Mouse (Mus musculus) cerebellum, adult 9-10 months (tissue): Measurements from ENCODE around the gene Slc38a6.

Experiments used
- DNase-seq: peaks from one replicate; pipeline ENCODE4 v3.0.0; 2022

Slc38a6 gene

GRCm38 (mm10) chr12:73358640-73359039, 72.1 kb downstream of the Slc38a6 start:
- no peak for DNase-seq

DNA sequence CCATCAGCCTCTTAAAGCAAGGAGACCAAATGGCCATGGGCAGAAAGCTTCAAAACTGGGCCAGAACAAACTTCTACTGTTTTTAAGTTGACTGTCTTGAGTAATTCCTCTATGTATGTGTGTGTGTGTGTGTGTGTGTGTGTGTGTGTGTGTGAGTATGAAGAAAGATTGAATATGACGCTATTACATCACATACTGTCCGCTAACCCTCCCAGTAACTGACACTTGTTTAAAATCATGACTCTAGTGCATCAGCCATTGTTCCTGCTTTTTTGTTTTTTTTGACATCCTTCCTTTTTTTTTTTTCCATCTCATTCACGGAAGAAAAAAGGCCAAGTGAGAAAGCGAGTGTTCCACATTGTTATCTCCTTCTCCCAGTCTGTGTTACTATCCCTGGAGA, 72.9 kb downstream of the Slc38a6 start:
- no peak for DNase-seq

DNA sequence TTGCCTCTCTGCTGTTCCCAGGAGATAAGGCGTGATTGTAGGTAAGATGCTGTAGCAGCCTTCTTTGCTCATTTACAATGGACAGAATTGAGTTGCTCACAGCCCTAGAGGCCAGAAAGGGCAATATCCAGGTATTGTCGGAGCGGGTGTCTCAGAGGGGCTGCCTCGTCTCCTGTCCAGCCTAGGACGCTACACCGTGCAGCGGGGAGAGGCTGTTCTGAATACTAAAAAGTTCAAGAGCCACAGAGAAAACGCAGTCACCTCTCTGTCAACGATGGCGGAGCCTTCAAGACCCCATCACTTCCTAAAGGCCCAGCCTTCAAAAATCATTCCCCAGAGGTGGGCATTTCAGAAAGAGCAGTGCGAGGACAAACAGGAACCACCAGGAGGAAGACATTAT, 74.6 kb downstream of the Slc38a6 start:
- no peak for DNase-seq

DNA sequence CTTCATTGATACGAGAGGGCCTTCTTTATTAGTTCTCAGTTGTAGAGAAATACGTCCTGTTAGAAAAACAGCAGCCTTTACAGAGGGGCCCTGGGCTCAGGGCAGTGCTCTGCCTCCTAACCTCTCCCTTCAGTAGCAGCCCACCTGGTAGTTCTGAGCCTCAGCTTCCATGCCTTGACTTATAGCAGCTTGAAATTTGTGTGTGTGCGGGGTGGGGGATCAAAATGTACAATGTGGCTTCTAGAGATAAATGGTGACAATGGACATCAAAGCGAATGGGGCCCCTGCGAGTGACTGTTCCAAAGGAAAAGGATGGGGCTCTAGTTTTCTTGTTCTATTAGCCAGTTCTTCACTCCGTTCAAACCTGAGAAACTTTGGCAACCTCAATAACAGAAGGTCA, 76.8 kb downstream of the Slc38a6 start:
- DNase-seq: no peak

- DNase-seq: no peak
Observed at GRCm38 (mm10) chr12:73363956-73364355, 77.4 kb downstream of the Slc38a6 start.

DNA sequence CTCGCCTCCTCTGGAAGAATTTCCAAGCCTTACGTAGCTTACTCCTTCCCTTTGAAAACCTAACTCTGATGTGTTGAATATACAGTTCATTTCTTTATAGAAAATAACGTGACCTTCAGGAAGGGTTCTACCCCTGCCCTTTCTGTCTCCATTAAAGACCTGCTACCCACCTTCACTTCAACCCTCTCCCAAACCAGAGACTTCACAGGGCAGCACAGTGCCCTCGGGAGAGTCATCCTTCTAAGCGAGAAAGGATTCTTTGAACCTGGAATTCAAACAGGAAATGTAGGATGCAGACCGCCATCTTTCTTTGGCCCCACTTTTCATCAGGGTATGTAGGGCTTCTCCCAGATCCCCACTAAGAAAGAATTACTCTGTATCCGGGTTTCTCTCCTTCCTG, 80.0 kb downstream of the Slc38a6 start:
- no peak for DNase-seq

DNA sequence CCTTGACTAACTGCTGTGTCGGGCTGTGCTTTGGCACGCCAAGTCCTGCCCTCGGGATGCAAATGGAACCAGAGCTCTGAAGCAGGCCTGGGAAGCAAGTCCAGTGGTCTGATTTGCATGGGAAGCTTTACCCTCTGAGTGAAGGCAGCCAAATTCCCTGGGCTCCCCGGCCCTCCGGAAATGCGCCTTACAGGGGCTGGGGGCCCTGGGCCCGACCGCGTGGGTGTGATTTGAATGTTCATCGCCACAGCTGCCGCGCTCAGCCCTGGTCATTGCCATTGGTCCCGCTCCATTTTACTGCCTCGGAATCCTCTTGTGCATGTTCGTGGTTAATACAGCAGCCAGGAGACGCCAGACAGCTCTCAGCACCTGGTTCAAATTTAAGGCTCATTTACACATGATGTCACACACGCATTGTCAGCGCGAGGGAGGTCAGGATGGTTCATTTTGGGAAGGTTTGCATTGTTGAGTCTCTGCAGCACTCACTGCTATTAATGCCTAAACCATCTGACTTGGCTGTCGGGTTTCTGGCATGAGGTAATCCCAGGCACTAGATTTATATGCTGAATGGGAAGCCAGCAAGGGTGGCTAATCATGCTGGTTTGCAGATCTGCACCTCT, 81.0 kb downstream of the Slc38a6 start:
- DNase-seq: no peak

GRCm38 (mm10) chr12:73368868-73369608, 82.5 kb downstream of the Slc38a6 start:
- DNase-seq: no peak

DNA sequence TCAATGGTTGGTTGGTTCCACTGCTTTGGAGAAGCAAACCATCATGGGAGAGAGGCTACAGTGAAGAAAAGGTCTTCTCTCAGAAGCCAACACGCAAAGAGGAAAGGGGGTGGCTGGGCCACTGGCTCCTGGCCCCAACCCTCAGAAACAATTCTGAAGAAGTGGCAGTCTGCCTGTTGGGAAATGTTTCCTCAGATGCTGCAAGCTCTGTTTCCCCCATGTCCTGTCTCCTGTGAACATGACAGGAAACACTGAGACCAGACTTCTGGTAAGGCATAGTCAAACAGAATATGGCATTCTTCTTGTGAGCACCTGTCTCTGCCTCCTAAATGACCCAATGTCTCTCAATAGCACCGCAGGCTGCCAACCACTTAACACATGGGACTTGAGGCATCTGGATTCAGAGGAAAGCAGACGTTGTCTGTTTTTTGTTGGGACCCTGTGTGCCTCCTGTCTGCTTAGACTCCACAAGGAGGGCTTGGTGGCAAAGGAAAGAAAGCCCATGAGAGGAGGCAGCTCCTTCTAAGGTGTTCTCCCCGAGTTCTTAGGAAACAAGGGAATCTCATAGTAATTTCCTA, 83.9 kb downstream of the Slc38a6 start:
- DNase-seq: no peak

DNA sequence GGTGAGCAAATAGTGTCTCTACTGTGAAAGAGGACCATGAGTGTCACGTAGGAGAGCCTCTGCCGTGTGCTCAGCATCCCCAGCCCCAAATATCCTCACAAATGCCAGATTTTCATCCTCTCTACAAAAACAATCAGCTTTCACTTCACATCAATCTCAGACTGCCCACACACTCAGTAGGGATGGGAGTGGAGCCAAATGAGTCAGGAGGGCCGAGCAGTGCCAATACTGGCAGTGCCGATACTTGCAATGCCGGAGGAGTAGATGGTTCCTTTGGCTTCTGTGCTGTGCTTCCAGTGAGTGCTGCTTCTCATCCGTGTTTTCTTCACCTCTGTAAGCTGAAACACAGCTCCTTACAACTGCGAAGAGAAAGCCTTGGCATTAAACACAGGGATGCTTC, 84.6 kb downstream of the Slc38a6 start:
- peak; percentile 61 for DNase-seq

DNA sequence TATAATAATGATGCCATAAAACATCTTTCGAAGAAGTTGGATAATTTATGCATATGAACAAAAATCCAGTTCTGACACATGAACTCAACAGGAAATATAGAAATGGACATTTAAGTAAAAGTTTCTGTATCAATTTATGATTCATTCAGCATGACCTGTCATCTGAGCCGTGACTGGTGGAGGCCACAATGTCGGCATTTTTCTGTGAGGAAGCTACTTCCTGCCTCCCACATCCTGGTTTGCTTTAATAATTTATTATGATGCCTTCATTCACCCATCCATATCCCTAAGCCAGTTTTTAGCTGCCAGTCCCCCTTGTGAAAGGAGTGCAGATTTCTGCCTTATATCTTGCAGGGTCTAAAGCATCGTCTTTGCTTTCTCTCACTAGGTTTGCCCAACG, 91.4 kb downstream of the Slc38a6 start:
- no peak for DNase-seq

- no peak for DNase-seq
Observed at GRCm38 (mm10) chr12:73378724-73379355, 92.3 kb downstream of the Slc38a6 start.

GRCm38 (mm10) chr12:73380686-73381360, 94.2 kb downstream of the Slc38a6 start:
- no peak for DNase-seq

GRCm38 (mm10) chr12:73381452-73381851, 94.9 kb downstream of the Slc38a6 start:
- no peak for DNase-seq

GRCm38 (mm10) chr12:73382290-73383178, 96.0 kb downstream of the Slc38a6 start:
- DNase-seq: no peak

GRCm38 (mm10) chr12:73383179-73383510, 96.6 kb downstream of the Slc38a6 start:
- DNase-seq: no peak

- no peak for DNase-seq
Observed at GRCm38 (mm10) chr12:73383861-73384260, 97.3 kb downstream of the Slc38a6 start.

DNA sequence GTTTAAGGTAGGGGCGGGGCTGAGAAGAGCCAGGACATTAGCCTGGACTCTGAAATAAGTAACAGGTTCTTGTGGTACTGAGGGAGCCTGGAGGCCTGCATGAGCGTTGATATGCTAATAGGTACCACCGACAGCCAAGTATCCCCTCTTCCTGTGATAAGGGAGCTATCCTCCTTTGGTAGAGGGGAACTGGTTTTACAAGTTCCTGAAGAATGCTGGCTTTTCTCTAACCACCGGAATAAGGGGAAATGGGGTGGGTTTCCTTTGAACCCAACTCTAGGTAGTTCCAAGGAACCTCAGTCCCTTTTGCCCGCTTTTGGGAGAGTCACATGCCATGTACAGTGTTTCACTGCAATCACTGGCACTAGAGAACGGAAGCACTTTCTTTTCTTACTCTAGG, 98.2 kb downstream of the Slc38a6 start:
- DNase-seq: no peak

DNA sequence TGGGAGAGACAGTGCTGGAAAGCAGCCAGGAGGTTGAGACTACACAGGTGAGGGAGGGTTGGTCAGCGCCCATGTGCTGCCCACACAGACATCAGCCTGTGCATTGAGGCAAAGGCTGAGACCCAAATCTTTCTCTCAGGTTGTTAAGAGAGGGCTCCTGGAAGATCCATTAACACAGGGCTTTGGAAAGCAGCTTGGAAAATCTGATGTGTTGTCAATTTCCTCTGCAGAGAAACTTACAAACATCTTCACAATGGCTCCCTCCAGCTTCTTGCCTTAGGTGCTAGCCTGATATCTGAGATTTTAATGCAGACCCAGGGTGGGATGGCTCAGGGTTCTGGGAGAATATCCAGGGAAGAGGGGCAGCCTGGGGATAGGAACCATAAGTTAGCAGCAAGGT, 105.9 kb downstream of the Slc38a6 start:
- DNase-seq: no peak

DNA sequence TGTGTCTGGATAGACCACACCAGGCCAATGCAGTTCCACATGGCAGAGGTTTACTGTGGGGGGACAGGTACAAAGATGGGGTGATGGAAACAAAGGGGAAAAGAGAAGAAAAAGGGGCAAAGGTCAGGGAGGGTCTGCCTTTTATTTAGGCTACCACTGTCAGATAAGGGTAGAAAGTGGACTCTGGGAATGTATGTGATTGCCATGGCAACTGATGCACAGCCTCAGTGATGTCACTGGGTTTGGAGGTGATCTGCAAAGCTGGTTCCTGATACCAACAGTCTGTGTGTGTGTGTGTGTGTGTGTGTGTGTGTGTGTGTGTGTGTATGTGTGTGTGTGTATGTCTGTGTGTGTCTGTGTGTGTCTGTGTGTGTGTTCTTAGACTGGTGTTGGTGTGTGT, 106.4 kb downstream of the Slc38a6 start:
- DNase-seq: no peak

DNA sequence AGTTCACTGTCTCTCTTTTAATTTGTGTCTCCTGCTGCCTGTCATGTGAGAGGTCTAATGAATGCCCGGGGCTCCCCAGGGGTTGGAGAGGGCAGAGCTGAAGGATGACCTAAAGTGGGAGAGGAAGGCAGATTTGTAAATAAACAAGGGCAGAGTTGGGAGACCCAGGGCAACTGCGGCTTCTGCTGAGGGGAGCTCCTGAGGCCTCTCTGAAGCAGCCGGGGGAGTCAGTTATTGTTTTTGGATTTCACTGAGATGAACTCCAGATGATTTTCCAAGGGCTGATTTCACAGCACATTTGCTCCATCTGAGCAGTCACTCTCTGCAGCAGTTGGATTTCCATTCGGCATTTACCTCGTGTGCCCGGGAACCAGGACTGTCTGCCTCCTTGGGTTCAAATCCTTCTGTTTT, 107.3 kb downstream of the Slc38a6 start:
- DNase-seq: no peak

DNA sequence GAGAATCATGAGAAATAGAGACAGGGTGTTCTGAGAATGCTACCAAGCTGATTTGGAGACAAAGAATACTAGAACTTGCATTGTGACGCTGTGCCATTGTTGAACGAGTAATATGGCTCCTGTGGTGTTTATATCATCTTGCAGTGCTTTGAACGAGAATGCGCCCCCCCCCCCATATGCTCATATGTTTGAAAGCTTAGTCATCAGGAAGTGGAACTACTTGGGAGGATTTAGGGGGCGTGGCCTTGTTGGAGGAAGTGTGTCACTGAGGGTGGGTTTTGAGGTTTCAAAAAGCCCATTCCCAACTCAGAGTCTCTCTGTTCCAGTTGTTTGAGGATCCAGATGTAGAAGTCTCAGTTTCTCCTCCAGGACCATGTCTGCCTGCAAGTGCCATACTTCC, 108.0 kb downstream of the Slc38a6 start:
- no peak for DNase-seq
